Mouse (Mus musculus) MEL (cell line): ENCODE measurements around the gene Serp2.

Source experiments
- CHD2 ChIP-seq: IDR thresholded peaks from 2 replicates; pipeline ENCODE4 v1.6.1; 2011; ENCODE audit warnings: low read length, improper control_type of control experiment
- CTCF ChIP-seq, 3 experiments: IDR thresholded peaks in 2 of 3; conservative IDR thresholded peaks in 1 of 3; 2 replicates each; pipeline ENCODE4 v1.5.1; 2011 to 2012; ENCODE audit warnings: low read length in 3 of 3, low read depth in 2 of 3, mild to moderate bottlenecking in 2 of 3, improper control_type of control experiment in 1 of 3, inconsistent platforms in 1 of 3, mixed read lengths in 1 of 3, moderate library complexity in 1 of 3; ENCODE audit not compliant: control insufficient read depth in 1 of 3, insufficient read depth in 1 of 3, poor library complexity in 1 of 3, severe bottlenecking in 1 of 3
- E2F4 ChIP-seq: IDR thresholded peaks from 2 replicates; pipeline ENCODE4 v1.6.1; 2011; ENCODE audit warnings: low read depth, low read length, improper control_type of control experiment, borderline replicate concordance
- MAFK ChIP-seq: IDR thresholded peaks from 2 replicates; pipeline ENCODE4 v1.6.1; 2011; ENCODE audit warnings: low read depth, mild to moderate bottlenecking, low read length, improper control_type of control experiment, borderline replicate concordance
- NELFE ChIP-seq: IDR thresholded peaks from 2 replicates; pipeline ENCODE4 v1.6.1; 2011; ENCODE audit warnings: low read depth, low read length, improper control_type of control experiment
- POLR2A ChIP-seq, 2 experiments: IDR thresholded peaks; 2 replicates each; pipeline ENCODE4 v1.6.1; 2011 to 2012; ENCODE audit warnings: low read length in 2 of 2, mild to moderate bottlenecking in 2 of 2, control low read depth in 1 of 2, improper control_type of control experiment in 1 of 2, low read depth in 1 of 2, moderate library complexity in 1 of 2; ENCODE audit not compliant: control insufficient read depth in 1 of 2, insufficient read depth in 1 of 2, poor library complexity in 1 of 2
- ZNF384 ChIP-seq: IDR thresholded peaks from 2 replicates; pipeline ENCODE4 v1.6.1; 2012; ENCODE audit warnings: low read depth, mild to moderate bottlenecking, inconsistent platforms, low read length, improper control_type of control experiment

DNA sequence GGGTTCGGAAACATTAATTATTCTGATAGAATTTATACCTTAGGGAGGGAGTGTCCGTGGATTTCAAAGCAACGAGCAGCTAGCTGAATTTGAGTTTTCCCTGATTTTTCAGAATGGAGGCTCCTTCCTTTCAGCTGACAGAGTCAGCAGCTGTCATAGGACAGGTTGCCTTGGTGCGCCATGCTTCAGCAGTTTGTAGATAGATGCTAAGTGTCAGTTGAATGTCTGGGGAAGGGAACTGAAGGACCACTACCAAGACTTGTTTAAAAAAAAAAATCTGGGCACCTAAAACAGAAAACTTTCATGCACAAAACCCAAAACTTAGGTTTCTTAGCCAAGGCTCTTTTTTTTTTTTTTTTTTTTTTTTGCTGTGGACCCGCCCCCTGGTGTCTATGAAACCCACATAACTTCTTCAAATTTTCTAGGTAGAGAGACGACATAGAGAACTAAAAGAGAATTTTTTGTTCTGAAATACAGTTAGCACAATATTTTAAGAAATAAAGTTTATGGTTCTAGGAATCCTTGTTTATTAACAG, 42.6 kb downstream of the Serp2 start:
- TF ChIP-seq CTCF (IDR thresholded peaks at IDR 0.05 in 2 of 3, conservative IDR thresholded peaks at IDR 0.05 in 1 of 3; ENCODE audit: control insufficient read depth in 1 of 3, insufficient read depth in 1 of 3, low read depth in 2 of 3, low read length in 3 of 3, poor library complexity in 1 of 3, severe bottlenecking in 1 of 3) (no peak), CHD2 (no peak), MAFK (no peak), NELFE (no peak), E2F4 (no peak), POLR2A (IDR thresholded peaks at IDR 0.05; ENCODE audit: control insufficient read depth in 1 of 2, insufficient read depth in 1 of 2, low read depth in 1 of 2, low read length in 2 of 2, poor library complexity in 1 of 2) (no peak), ZNF384 (peak; percentile 95)
